Mouse (Mus musculus): ENCODE measurements at regions not wholly inside any gene's neighbourhood (a gene's known extent, or its start where the extent isn't known, plus 50 kb on each side); places are given as distances from the start of the nearest gene placed in this dataset.
A peak's percentile ranks its signal among the peaks of the same experiment; 100 is the strongest.
"Not testable (repeated sequence)": the region's sequence is repeated elsewhere in the genome, so short reads cannot be mapped to it uniquely, and the experiment has no call there.

GRCm38 (mm10) chr2:109402556-109402955 is 122.0 kb upstream of the Mettl15 start:
- DNase-seq (ENCODE audit: low spot score) = no peak

- DNase-seq (ENCODE audit: low spot score) = no peak
Observed at GRCm38 (mm10) chr2:109404262-109404661, 123.7 kb upstream of the Mettl15 start.

GRCm38 (mm10) chr2:109406591-109407079 is 126.1 kb upstream of the Mettl15 start:
- DNase-seq (ENCODE audit: low spot score) = peak; percentile 21

DNA sequence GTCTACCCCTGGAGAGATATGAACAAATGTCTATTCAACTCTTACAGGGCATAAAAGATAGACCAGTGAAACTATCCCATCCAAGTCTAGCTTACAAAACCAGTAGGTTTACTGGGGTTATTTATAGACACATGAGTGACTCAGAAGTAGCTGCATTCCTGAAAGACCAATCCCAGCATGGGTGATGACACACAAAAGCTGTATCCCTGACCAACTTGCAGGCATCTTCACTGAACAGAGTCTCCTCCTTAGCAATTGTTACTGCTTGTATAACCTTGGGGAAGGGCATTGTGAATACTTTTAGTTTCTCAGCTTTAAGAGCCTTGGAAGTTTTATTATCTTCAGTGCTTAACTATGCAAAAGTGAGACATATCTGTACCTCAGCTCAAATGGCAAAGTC is 139.6 kb upstream of the Mettl15 start:
- DNase-seq (ENCODE audit: low spot score) = no peak

- no peak for DNase-seq (ENCODE audit: low spot score)
Observed at GRCm38 (mm10) chr2:109431183-109431582, 150.6 kb upstream of the Mettl15 start.

DNA sequence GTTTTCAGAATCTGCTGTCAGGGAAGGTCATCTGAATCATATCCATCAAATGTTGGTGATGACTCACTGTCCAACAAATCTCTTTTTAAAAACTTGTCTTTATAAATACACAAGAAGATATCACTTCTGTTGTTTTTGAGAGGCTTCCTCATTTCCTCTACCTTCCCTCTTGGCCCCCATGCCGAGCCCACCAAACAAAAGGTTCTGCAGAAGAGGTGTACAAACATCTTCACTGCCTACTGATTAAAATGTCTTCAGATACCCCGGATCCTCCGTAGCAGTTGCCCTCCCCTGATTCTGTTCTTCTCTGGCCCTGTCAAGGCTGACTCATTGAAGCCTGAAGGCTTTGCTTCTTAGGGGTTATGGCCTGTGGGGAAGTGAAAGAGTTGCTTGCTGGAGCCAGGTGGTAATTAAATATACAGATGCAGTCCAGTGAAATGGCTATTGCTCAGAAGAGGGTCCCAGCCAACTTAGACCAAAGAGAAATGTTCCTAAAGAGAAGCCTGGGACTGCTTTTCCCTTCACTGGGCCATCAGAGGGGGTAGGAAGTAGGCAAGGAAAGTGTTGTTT is 162.1 kb upstream of the Mettl15 start:
- DNase-seq (ENCODE audit: low spot score) = no peak

GRCm38 (mm10) chr2:109443521-109444066 is 163.0 kb upstream of the Mettl15 start:
- DNase-seq (ENCODE audit: low spot score) = no peak

DNA sequence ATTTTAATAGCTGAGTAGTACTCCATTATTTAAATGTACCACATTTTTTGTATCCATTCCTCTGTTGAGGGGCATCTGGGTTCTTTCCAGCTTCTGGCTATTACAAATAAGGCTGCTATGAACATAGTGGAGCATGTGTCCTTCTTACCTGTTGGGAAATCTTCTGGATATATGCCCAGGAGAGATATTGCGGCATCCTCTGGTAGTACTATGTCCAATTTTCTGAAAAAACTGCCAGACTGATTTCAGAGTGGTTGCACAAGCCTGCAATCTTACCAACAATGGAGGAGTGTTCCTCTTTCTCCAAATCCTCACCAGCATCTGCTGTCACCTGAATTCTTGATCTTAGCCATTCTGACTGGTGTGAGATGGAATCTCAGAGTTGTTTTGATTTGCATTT is 181.7 kb upstream of the Mettl15 start:
- DNase-seq (ENCODE audit: low spot score) = not testable (repeated sequence)

- DNase-seq (ENCODE audit: low spot score) = no peak
Observed at GRCm38 (mm10) chr2:109484306-109484705, 190.2 kb upstream of the Bdnf start.

DNA sequence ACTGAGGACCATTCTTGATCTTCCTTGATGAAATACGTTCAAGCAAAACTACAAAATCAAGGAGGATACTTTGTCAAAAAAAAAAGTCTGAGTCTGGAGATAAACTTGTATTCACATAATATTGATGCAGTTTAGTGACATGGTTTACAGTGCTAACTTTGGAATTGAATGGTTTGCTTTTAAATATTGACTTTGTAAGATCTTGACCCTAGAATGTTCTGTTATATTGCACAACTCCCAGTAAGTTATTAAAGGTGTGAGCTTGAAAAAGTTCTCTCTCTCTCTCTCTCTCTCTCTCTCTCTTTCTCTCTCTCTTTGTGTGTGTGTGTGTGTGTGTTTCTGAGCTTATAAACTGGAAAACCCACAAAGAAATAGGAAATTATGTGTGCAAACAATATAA is 186.9 kb upstream of the Bdnf start:
- DNase-seq (ENCODE audit: low spot score) = no peak

DNA sequence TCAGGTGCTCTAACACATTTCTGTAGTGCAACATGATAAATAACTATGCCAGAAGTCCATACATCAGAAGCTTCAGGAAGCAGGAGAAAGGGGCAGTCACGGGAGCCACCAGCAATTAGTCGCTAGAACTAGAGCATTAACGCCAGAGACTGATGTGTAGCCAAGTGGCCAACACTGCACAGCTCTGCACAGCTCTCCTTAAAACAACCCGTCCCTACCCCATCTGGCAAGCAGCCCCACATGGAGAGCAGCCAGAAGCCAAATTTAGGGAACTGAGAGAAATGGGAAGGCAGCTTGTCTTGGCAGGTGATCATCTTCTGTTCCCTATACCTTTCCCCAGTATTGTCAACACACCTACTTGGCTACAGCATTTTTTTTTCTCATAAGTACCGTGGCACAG is 172.3 kb upstream of the Bdnf start:
- no peak for DNase-seq (ENCODE audit: low spot score)

DNA sequence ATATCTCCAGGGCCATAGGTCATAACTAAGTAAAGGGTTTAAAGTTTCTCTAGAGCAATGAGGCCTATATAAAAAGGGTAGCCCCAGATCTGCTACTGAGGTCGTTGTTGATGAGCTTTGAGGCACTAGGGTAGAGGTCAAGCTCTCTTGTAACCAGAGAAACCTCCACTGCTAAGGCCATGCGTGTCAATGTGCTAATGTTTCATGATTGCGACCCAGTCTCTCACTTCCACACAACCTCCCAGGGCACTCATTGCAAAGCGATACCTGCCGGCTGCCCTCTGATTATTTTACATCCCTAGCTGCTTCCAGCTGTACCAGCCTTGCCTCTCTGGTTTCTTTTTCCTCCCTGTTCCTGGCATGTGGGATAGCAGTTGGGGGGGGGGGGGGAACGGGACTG is 169.6 kb upstream of the Bdnf start:
- peak; percentile 55 for DNase-seq (ENCODE audit: low spot score)

DNA sequence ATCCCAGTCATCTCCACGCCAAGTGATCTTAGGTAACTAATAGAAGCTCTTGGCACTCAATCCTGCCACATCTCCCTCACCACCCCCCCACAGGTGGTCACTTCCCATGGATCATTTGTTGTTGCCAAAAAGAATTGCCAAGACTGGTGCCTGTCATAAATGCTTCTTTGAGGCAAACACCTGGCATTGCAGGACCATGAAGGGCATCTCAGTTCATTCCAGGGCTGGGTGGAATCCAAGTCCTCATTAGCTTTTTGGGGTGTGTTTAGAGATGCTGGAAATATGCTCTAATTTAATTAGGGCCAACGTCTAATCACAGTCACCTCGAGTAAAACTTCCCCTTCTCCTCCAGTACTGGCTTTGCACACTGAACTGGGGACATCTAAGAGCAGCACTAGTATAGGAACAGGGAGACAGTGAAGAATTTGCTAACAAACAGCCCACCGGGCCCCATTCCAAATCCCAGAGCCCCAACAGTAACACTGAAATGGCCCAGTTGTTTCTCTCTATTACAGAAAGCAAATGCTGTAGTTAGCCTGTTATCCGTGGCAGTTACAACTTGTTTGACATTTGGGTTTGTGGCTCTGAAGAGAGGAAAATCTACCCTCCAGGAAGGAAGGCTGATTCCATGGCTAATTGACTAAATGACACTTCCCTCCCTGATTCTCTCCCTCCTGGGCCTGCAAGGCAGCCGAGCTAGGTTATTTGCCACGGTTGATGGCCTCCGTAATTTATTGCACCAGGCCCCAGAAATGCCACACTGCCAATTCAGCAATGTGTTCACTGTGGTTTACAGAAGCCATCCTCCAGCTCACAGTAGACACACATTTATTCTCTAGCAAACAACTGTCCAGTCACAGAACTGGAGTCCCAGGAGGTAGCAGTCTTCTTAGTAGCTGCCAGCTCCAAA is 164.2 kb upstream of the Bdnf start:
- peak; percentile 40 for DNase-seq (ENCODE audit: low spot score)

DNA sequence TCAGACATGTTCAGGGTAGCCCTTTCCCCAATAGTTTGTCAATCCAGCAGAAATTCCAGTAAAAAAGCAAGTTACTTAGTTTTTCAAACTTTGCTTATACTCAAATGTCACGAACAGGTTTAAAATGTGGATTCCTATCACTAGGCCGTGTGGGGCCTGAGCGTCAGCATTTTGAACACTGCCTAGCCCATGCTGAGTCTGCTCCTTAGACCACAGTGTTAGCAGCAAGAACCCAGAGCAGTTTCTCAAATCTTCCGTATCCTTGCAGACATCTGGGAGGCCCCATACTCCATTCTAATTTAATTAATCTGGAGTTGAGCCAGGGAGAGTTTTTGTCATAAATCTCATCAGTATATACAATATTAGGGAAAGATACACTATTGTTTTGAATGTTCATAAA is 163.4 kb upstream of the Bdnf start:
- DNase-seq (ENCODE audit: low spot score) = no peak

- no peak for DNase-seq (ENCODE audit: low spot score)
Observed at GRCm38 (mm10) chr2:109519261-109519660, 155.2 kb upstream of the Bdnf start.

- DNase-seq (ENCODE audit: low spot score) = no peak
Observed at GRCm38 (mm10) chr2:109520471-109520870, 154.0 kb upstream of the Bdnf start.

GRCm38 (mm10) chr2:109539519-109539918 is 135.0 kb upstream of the Bdnf start:
- peak; percentile 29 for DNase-seq (ENCODE audit: low spot score)

GRCm38 (mm10) chr2:109546486-109547115 is 127.9 kb upstream of the Bdnf start:
- no peak for DNase-seq (ENCODE audit: low spot score)

DNA sequence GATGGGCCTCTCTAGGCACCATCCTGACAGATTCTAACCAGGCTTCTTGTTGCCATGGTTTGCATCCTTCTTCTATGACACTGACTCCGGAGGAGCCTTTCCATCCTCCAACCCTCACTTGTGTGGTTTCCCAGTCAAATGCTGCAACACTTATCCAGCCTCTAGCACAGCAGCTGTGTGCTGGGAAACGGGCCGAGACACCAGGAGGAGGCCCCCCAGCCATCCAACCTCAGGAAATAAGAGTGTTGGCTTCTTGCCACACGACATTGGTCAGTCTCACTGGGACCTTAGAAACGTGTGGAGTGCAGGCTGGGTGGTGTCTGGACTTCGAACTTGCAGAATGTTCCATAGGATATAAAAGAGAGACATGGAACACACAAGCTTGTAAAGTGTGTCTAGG is 119.9 kb upstream of the Bdnf start:
- no peak for DNase-seq (ENCODE audit: low spot score)

DNA sequence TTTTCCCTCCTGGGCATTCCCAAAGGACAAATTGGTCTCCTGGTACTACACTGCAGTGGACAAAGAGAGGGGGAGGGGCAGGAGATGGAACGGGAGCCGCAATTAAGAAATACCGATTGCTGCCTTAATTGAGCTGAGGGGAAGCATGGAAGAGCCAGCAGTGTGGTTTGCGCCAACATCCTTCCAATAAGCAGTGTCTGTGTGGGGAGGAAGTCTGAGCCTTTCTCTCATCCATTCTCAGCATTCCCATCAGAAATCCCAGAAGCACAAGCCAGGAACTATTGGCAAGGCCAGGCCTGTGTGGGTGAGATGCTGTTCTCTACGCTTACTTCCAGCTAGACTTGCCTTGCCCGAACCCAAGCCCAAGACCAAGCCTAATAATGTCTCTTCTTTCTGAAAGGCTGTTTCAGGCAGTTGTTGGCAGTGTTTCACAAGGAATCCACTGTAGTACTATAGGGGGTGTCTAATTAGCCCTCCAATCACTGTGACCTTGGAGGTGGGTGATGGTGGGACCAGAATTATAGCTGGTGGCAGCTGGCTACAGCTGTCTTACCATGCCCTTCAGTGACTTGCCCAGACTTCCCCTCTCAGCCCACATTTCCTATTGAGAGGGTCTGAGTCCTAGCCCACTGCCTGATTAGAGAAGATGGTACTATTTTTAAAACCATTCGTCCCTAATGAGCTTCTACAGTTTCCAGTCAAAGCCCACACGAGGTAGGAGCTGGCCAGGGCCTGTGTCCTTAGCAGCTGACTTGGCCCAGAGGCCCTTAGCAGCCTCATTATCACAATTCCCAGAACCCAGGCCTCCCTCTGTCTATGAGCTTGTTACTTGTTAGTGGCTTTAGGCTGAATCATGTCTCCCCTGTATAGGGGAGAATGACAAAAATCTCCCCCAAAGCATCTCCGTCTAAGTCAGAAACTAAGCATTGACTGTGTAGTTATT is 115.1 kb upstream of the Bdnf start:
- no peak for DNase-seq (ENCODE audit: low spot score)

- no peak for DNase-seq (ENCODE audit: low spot score)
Observed at GRCm38 (mm10) chr2:109562996-109563395, 111.5 kb upstream of the Bdnf start.

DNA sequence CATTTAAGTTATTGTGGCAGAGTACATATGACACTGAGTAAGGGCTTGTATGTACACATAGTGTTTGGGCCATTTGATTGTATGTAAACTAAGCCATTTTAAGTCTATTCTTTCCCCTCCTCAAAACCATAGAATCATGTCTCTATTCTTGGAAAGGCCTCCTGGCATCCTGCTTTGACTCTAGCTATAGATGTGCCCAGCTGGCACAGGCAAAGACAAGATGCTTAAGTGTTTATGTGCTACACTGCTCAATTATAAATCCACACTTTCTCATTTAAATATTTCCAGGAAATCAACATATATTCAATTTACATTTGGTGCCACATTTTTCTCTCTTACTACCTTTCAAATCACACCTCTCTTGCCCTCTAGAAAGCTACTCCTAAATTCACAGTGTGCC is 97.6 kb upstream of the Bdnf start:
- no peak for DNase-seq (ENCODE audit: low spot score)
